Mouse (Mus musculus) cerebellum, adult 9-11 months (tissue): Measurements from ENCODE around the gene Pola2.

Experiments used
- DNase-seq: peaks from one replicate; pipeline ENCODE4 v3.0.0; 2022

Pola2 gene

GRCm38 (mm10) chr19:5935691-5936090 lies 28.3 kb downstream of the Pola2 start:
- no peak for DNase-seq

- no peak for DNase-seq
Observed at GRCm38 (mm10) chr19:5935266-5935665, 28.7 kb downstream of the Pola2 start.

GRCm38 (mm10) chr19:5929634-5930596 lies 34.1 kb downstream of the Pola2 start:
- DNase-seq, result no peak

DNA sequence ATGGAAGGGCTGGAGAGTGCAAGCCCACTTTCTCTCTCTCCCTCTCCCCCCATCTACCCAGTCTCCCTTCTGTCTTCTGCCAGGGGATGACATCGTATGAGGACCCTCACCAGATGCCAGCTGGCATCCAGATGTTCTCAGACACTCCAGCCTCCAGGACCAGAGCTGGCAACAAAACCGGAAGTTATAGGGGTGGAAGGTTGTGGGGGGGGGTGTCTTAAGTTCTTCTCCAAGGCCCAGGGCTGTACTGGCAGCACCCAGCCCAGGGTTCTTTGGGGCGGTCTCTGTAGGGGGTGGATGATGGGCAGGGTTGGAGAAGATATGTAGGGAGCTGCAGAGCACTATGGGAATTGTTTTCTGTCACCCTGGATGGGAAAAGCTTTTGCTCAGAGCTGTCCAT lies 35.5 kb downstream of the Pola2 start:
- DNase-seq, result no peak

GRCm38 (mm10) chr19:5928104-5928503 lies 35.9 kb downstream of the Pola2 start:
- no peak for DNase-seq

- DNase-seq, result no peak
Observed at GRCm38 (mm10) chr19:5927532-5927931, 36.5 kb downstream of the Pola2 start.

GRCm38 (mm10) chr19:5927026-5927425 lies 37.0 kb downstream of the Pola2 start:
- DNase-seq, result no peak

GRCm38 (mm10) chr19:5925311-5925855 lies 38.6 kb downstream of the Pola2 start:
- DNase-seq, result no peak

GRCm38 (mm10) chr19:5924713-5925093 lies 39.3 kb downstream of the Pola2 start, which contains the start of gene Cdc42ep2:
Gene Cdc42ep2, minus strand, starts transcription at chr19:5924816.
- peak; percentile 96 for DNase-seq

DNA sequence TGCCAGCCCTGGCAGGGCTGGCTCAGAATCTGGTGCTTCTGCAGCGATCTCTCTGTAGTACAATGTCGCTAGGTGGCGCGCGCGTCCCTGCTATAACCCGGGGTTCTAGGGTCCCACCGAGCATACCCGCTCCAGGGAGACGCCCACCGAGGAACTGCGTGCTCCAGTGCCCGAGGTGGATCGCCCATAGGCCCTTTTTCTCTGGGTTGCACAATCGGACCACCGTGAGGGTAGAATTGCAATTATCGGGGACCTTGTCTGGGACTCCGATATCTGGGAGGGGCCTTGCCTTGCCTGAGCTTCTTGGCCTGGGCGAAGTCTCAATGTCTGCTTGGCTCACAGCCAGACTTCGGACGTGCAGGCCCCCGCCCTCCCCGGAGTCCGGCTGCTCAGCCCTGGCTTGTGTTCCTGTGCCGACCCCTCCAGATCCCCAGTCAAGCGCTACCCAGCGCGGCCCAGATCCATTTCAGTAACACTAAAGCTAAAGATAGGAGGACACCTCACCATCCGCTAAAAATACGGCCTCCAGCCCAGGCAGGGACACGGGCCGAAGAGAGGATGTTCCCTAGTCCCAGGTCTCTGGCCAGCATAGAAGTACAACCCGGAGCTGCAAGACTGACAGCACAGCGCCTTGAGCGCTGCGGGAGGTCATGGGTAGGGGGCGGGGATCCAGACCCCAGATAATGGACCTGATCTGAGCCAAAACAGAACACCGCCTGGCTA lies 39.9 kb downstream of the Pola2 start:
- DNase-seq, result peak; percentile 83

DNA sequence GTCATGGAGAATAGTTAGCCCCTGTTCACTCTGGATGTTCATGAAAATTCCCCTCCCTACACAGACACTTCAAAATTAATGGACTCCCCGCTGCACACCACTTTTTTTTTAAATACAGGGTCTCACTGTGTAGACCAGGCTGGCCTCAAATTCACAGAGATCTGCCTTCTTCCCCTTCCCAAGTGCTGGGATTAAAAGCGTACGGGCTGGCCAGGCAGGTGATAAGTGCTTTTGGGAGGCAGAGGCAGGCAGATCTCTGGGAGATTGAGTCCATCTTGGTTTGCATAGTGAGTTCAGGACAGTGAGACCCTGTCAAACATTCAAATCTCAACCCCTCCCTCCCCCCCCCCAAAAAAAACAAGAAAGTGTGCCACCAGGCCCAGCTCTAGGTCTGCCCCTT lies 41.0 kb downstream of the Pola2 start:
- no peak for DNase-seq

GRCm38 (mm10) chr19:5922119-5922942 lies 41.7 kb downstream of the Pola2 start:
- no peak for DNase-seq

DNA sequence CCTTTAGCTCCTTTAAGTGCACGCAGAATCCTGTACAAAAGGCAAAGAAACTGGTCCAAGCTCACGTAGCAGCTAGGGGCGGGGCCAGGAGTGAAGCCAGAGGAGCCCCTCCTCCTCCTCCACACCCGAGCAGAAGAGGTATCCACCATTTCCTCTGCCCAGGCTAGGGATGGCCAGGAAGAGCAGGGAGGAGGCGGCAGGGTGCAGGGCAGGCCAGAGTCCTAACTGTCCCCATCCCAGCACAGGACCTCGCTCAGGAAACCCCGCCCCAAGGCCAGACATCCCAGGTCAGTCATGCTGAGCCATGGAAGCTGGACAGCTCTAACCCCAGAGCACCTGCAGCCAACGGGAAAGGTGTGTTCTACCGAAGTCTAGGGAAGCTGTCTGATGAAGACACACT lies 42.3 kb downstream of the Pola2 start:
- no peak for DNase-seq

- no peak for DNase-seq
Observed at GRCm38 (mm10) chr19:5913007-5913719, 50.8 kb downstream of the Pola2 start, which contains the start of gene Dpf2. Gene Dpf2, minus strand, starts transcription at chr19:5913010.

GRCm38 (mm10) chr19:5912103-5913006 lies 51.6 kb downstream of the Pola2 start:
- peak; percentile 99 for DNase-seq

DNA sequence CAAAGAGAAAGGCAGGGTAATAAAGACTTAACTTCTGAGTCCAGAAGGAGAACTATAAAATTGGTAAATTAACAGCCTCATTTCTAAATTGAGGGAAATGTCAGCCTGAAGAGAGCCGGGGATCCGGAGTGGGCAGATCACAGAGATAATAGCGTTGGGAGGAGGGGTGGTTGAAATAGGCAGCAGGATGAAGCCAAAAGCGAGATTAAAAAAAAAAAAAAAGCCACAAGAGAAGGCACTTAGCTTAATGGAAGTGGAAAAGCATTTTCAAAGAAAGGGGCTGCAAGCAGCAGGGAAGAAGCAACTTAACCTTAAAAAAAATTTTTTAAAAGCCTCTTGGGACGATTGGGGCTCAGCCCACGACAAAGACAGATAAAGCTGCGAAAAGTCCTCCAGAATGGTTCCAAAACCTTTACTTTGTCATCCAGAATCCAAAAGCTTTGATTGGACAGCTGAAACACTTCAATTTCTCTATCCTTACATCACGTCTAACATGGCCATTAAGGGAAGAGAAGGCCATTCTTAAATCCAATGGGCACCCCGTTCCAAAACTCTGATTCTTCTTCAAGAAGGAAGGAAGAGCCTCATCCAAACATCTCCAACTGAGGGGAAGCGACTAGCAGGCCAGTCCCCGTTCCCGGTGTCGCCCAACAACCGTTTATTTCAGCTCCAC lies 52.4 kb downstream of the Pola2 start:
- DNase-seq, result no peak

DNA sequence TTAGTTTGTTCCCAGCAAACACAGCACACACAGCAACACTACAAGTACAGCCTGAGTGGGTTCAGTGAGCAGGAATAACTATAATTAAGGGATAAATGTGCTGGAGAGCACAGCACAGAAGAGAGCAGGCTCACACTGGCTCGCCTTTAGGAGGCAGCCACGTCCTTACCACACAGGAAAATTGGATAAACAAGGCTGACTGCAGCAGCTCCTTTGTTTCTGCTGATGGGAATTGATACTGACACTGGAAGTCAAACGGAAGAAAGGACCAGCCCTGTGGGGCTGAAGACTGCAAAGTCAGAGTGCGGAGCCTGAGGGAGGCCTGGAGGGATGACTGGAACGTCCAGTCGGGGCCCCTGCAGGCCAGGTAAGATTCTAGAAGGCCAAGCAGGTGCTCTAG lies 53.8 kb downstream of the Pola2 start:
- DNase-seq, result no peak

GRCm38 (mm10) chr19:5907275-5907674 lies 56.7 kb downstream of the Pola2 start:
- DNase-seq, result no peak

DNA sequence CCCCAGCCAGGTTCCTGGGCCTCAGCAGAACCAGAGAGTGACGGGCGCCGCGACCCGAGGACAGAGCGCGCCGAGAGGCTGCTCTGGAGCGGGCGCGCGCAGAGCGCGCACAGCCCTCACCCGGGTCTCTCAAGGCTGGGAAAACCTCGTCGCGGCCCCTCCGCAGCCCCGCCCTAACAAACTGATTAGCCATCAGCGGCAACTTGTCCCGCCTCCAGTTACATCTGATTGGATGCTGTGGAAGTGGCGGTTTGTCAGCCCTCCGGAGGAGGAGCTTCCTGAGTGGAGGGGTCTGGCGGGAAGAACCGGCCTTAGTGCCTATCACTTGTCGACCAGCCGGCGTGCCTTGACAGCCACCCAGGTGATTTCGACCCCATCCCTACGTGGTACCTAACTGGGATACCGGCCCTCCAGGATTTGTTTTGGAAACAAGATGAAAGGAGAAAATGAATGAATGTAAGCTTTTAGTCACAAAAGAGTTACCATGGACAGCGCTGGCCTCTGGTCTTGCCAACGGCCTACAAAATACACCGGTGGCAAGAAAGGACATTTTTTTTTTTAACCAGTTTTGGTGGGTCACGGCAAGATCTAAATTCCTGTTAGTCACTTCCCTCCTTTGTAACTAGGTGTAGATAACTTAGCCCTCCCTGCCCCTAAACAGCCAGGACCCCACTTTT lies 69.9 kb downstream of the Pola2 start, which contains the start of gene Tigd3:
Tigd3 (minus strand) TSS at position 148 of the 677 bp plus-strand sequence.
- DNase-seq, result peak; percentile 96
